Mouse (Mus musculus) kidney, postnatal 4 days (tissue): ENCODE results near the gene Tmem11.

Experiments
- DNase-seq, 2 experiments: peaks; one replicate each; pipeline ENCODE4 v3.0.0; 2021; ENCODE audit warnings: mixed read lengths in 2 of 2

The Tmem11 gene

GRCm38 (mm10) chr11:60827241-60827945, 51.7 kb downstream of the Tmem11 start:
- DNase-seq = no peak

- DNase-seq = no peak
Observed at GRCm38 (mm10) chr11:60826700-60827099, 52.4 kb downstream of the Tmem11 start.

- DNase-seq = peak in 1 of 2 experiments; percentile 25
Observed at GRCm38 (mm10) chr11:60825191-60825590, 53.9 kb downstream of the Tmem11 start.

- no peak for DNase-seq
Observed at GRCm38 (mm10) chr11:60823771-60824170, 55.3 kb downstream of the Tmem11 start.

GRCm38 (mm10) chr11:60816398-60816797, 62.7 kb downstream of the Tmem11 start:
- DNase-seq = no peak
